Mouse (Mus musculus): ENCODE measurements at regions not wholly inside any gene's neighbourhood (a gene's known extent, or its start where the extent isn't known, plus 50 kb on each side); places are given as distances from the start of the nearest gene placed in this dataset.

GRCm38 (mm10) chr8:96246017-96246416 is 357.7 kb upstream of the Got2 start:
- WGBS, result 43% methylated on average over 7 of the region's 7 CpGs
- no peaks in the 10 kb centered on the region for H3K36me3 ChIP-seq (ENCODE audit: insufficient read depth, low read length)
- no peak overlapping the region for H3K4me2 ChIP-seq (ENCODE audit: low read depth, low read length)
- H3K27ac ChIP-seq, result no peak overlapping the region
- no peak overlapping the region for H3K4me3 ChIP-seq (ENCODE audit: low read length)
- no peaks in the 10 kb centered on the region for H3K27me3 ChIP-seq (ENCODE audit: insufficient read depth, low read length)
- DNase-seq (ENCODE audit: low spot score) (peak; percentile 42), ATAC-seq (no peak)
- H3K9ac ChIP-seq (replicated peaks; ENCODE audit: low read length), result no peak overlapping the region
- H3K9me3 ChIP-seq (ENCODE audit: low read length), result no peaks in the 10 kb centered on the region
- TF ChIP-seq CTCF (IDR thresholded peaks at IDR 0.05; ENCODE audit: low read depth), result no peak
- no peaks in the 10 kb centered on the region for H3K4me1 ChIP-seq (ENCODE audit: insufficient read depth, low read length)

- DNase-seq (ENCODE audit: low spot score) (no peak), ATAC-seq (no peak)
- Histone ChIP-seq H3K9me3 (ENCODE audit: low read length) (no peaks in the 10 kb centered on the region), H3K4me2 (ENCODE audit: low read depth, low read length) (no peak overlapping the region), H3K27me3 (ENCODE audit: insufficient read depth, low read length) (no peaks in the 10 kb centered on the region), H3K27ac (no peak overlapping the region), H3K4me1 (ENCODE audit: insufficient read depth, low read length) (no peaks in the 10 kb centered on the region), H3K4me3 (ENCODE audit: low read length) (no peak overlapping the region), H3K9ac (replicated peaks; ENCODE audit: low read length) (no peak overlapping the region), H3K36me3 (ENCODE audit: insufficient read depth, low read length) (no peaks in the 10 kb centered on the region)
- WGBS, result 23% methylated on average over 9 of the region's 9 CpGs
- TF ChIP-seq CTCF (IDR thresholded peaks at IDR 0.05; ENCODE audit: low read depth), result no peak
Observed at GRCm38 (mm10) chr8:96244549-96245152, 356.3 kb upstream of the Got2 start.

- no peaks in the 10 kb centered on the region for H3K9me3 ChIP-seq (ENCODE audit: low read length)
Observed at GRCm38 (mm10) chr8:96238406-96238805, 350.1 kb upstream of the Got2 start.

GRCm38 (mm10) chr8:96237940-96238339 is 349.6 kb upstream of the Got2 start:
- DNase-seq (ENCODE audit: low spot score) (no peak), ATAC-seq (no peak)
- no peaks in the 10 kb centered on the region for H3K4me1 ChIP-seq (ENCODE audit: insufficient read depth, low read length)
- H3K27me3 ChIP-seq (ENCODE audit: insufficient read depth, low read length), result no peaks in the 10 kb centered on the region
- no peak overlapping the region for H3K27ac ChIP-seq
- WGBS, result 93% methylated on average over 3 of the region's 3 CpGs
- no peaks in the 10 kb centered on the region for H3K9me3 ChIP-seq (ENCODE audit: low read length)
- TF ChIP-seq CTCF (IDR thresholded peaks at IDR 0.05; ENCODE audit: low read depth), result no peak
- no peak overlapping the region for H3K4me3 ChIP-seq (ENCODE audit: low read length)
- H3K9ac ChIP-seq (replicated peaks; ENCODE audit: low read length), result no peak overlapping the region
- H3K4me2 ChIP-seq (ENCODE audit: low read depth, low read length), result no peak overlapping the region
- no peaks in the 10 kb centered on the region for H3K36me3 ChIP-seq (ENCODE audit: insufficient read depth, low read length)

More at GRCm38 (mm10) chr8:96238406-96238805, 350.1 kb upstream of the Got2 start:
- Histone ChIP-seq H3K4me2 (ENCODE audit: low read depth, low read length) (no peak overlapping the region), H3K36me3 (ENCODE audit: insufficient read depth, low read length) (no peaks in the 10 kb centered on the region), H3K4me3 (ENCODE audit: low read length) (no peak overlapping the region), H3K9ac (replicated peaks; ENCODE audit: low read length) (no peak overlapping the region), H3K4me1 (ENCODE audit: insufficient read depth, low read length) (no peaks in the 10 kb centered on the region), H3K27ac (no peak overlapping the region), H3K27me3 (ENCODE audit: insufficient read depth, low read length) (no peaks in the 10 kb centered on the region)
- no peak for DNase-seq (ENCODE audit: low spot score)
- ATAC-seq, result no peak
- no peak for TF ChIP-seq CTCF (IDR thresholded peaks at IDR 0.05; ENCODE audit: low read depth)

- 34% methylated on average over 4 of the region's 4 CpGs for WGBS
- H3K27ac ChIP-seq, result no peak overlapping the region
- DNase-seq (ENCODE audit: low spot score) (peak; percentile 62), ATAC-seq (no peak)
- H3K36me3 ChIP-seq (ENCODE audit: insufficient read depth, low read length), result no peaks in the 10 kb centered on the region
- peak; percentile 72 for TF ChIP-seq CTCF (IDR thresholded peaks at IDR 0.05; ENCODE audit: low read depth)
- no peaks in the 10 kb centered on the region for H3K4me1 ChIP-seq (ENCODE audit: insufficient read depth, low read length)
- no peak overlapping the region for H3K4me3 ChIP-seq (ENCODE audit: low read length)
- no peak overlapping the region for H3K4me2 ChIP-seq (ENCODE audit: low read depth, low read length)
- H3K27me3 ChIP-seq (ENCODE audit: insufficient read depth, low read length), result no peaks in the 10 kb centered on the region
- no peak overlapping the region for H3K9ac ChIP-seq (replicated peaks; ENCODE audit: low read length)
- no peaks in the 10 kb centered on the region for H3K9me3 ChIP-seq (ENCODE audit: low read length)
Observed at GRCm38 (mm10) chr8:96230412-96230811, 342.1 kb upstream of the Got2 start.
